Mouse (Mus musculus) heart, embryonic 14.5 days (tissue): ENCODE results near the gene Tnik. TPM values are rescaled to one million over a fixed set of nuclear protein-coding genes. Genes with fewer than 3 reads are reported as not detected.

Experiments used
- ATAC-seq: fragments of 200-750 bp; cut with Nextera tagmentation; 2 replicates; pipeline ENCODE4 v1.8.0; 2017; ENCODE audit warnings: low read depth, moderate TSS enrichment; ENCODE audit not compliant: insufficient number of reproducible peaks, insufficient read depth, low FRiP score
- H3K27ac ChIP-seq, 2 experiments: fragments of 200-500 bp in 1 of 2; fragments of 300-500 bp in 1 of 2; sonication (generic) in 1 of 2; replicated peaks in 1 of 2; 2 replicates each; pipeline ENCODE4 v1.5.1; 2012 to 2014; ENCODE audit warnings: low read depth in 2 of 2, low read length in 2 of 2, control low read depth in 1 of 2, mild to moderate bottlenecking in 1 of 2, mixed read lengths in 1 of 2; ENCODE audit not compliant: control insufficient read depth in 1 of 2, insufficient read depth in 1 of 2
- H3K27me3 ChIP-seq: fragments of 300-500 bp; sonication (generic); 2 replicates; pipeline ENCODE4 v1.6.1; 2014; ENCODE audit warnings: mild to moderate bottlenecking, low read length, control low read depth; ENCODE audit not compliant: control insufficient read depth, insufficient read depth
- H3K36me3 ChIP-seq: fragments of 300-500 bp; sonication (generic); 2 replicates; pipeline ENCODE4 v1.6.1; 2014; ENCODE audit warnings: mild to moderate bottlenecking, control low read depth, low read length, mixed read lengths; ENCODE audit not compliant: control insufficient read depth, insufficient read depth
- H3K4me1 ChIP-seq, 2 experiments: fragments of 200-500 bp in 1 of 2; fragments of 300-500 bp in 1 of 2; sonication (generic) in 1 of 2; 2 replicates each; pipeline ENCODE4 v1.6.1; 2012 to 2014; ENCODE audit warnings: low read length in 2 of 2, control low read depth in 1 of 2, mixed read lengths in 1 of 2; ENCODE audit not compliant: control insufficient read depth in 2 of 2, insufficient read depth in 2 of 2
- H3K4me2 ChIP-seq: fragments of 300-500 bp; sonication (generic); 2 replicates; pipeline ENCODE4 v1.6.1; 2014; ENCODE audit warnings: mild to moderate bottlenecking, low read length
- H3K4me3 ChIP-seq, 2 experiments: fragments of 200-500 bp in 1 of 2; fragments of 300-500 bp in 1 of 2; sonication (generic) in 1 of 2; 2 replicates each; pipeline ENCODE4 v1.5.1; 2012 to 2014; ENCODE audit warnings: low read length in 2 of 2, mild to moderate bottlenecking in 2 of 2, control low read depth in 1 of 2, low read depth in 1 of 2, moderate library complexity in 1 of 2; ENCODE audit not compliant: control insufficient read depth in 1 of 2, insufficient read depth in 1 of 2
- H3K9ac ChIP-seq: fragments of 300-500 bp; sonication (generic); 2 replicates; pipeline ENCODE4 v1.6.1; 2014; ENCODE audit warnings: mild to moderate bottlenecking, low read length
- H3K9me3 ChIP-seq: fragments of 300-500 bp; sonication (generic); 2 replicates; pipeline ENCODE4 v1.6.1; 2016; ENCODE audit warnings: low read length, control low read depth; ENCODE audit not compliant: control insufficient read depth
- WGBS: fragments of 180-500 bp; shearing (Covaris S2); extraction: QIAGEN DNeasy Blood & Tissue Kit; methylation state at CpG from one replicate; pipeline ENCODE4 v1.1.7; 2014; 5-methylcytosine and 5-hydroxymethylcytosine counted together
- polyA plus RNA-seq: library from polyadenylated mRNA; unstranded; fragments of >200 nt; fragmentation: Nextera tagmentation; extraction: Ambion mirVana; gene quantifications from 2 replicates; pipeline ENCODE4 v1.2.1, GENCODE M21; 2014

Gene Tnik
- polyA plus RNA-seq, 1 experiment from 2014 or later: 13.7 TPM

GRCm38 (mm10) chr3:28410269-28410668 lies 147.3 kb downstream of the Tnik start:
- 71% methylated on average over 3 of the region's 3 CpGs for WGBS
- H3K9me3 ChIP-seq: no peaks in the 10 kb centered on the region
- H3K4me1 ChIP-seq: peaks cover 5 to 6% of the 10 kb centered on the region in 2 experiments; a peak in 3 of 4 replicates
- H3K9ac ChIP-seq: no peak overlapping the region
- H3K27me3 ChIP-seq: no peaks in the 10 kb centered on the region
- H3K4me2 ChIP-seq: no peak overlapping the region
- H3K36me3 ChIP-seq: no peaks in the 10 kb centered on the region
- no peak overlapping the region for H3K27ac ChIP-seq
- no peak overlapping the region for H3K4me3 ChIP-seq
- ATAC-seq: no peak

DNA sequence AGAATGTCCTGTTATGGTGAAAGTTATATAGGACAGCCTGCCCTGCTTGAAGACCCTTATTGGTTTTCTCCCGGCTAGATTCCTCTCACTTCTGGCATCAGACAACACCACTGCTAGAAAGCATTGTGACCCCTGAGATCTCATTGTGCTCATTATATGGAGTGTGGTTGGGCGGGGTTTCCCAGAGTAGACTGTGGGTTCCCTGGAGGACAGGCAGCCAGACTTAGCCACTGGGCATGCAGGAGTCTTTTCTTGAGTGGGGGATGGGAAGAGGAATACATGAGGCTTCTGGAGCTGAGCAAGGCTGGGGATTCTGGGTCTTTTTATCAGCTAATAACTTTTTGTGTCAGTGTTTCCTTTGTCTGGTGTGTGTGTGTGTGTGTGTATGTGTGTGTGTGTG lies 153.0 kb downstream of the Tnik start:
- Histone ChIP-seq H3K9ac (no peak overlapping the region), H3K27me3 (no peaks in the 10 kb centered on the region), H3K36me3 (no peaks in the 10 kb centered on the region), H3K4me2 (no peak overlapping the region), H3K4me3 (no peak overlapping the region), H3K27ac (no peak overlapping the region), H3K9me3 (no peaks in the 10 kb centered on the region), H3K4me1 (peaks cover under 1 to 14% of the 10 kb centered on the region in 2 experiments; a peak in 3 of 4 replicates)
- no peak for ATAC-seq
- 45% methylated on average over 2 of the region's 2 CpGs for WGBS

DNA sequence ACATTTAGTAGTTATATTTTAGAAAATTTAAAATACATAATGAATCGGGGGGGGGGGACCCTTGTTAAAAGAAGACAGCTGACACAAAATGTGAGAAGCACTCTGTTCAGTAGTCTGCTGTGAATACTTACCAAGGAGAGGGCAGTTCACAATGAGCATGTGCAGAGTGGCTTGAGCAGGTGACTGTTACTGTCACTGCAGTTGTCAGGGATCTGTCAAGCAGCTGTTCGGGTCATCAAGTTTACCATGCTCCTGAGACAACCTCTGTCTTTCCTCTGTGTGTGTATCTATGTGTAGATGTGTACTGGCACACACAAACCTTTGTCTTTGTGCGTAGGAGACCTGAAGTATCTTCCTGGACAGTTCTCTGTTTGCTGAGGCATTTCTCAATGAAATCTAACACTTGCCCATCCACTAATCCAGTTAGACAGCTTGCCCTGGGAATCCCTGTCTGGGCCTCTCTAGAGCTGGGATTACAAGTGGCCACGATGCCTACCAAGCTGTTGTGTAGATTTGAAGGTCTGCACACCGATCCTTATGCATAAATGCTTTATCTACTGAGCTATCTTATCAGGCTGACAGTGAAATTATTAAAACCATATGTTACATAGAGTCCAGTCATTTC lies 154.2 kb downstream of the Tnik start:
- Histone ChIP-seq H3K27ac (no peak overlapping the region), H3K4me1 (peaks cover 0 to 16% of the 10 kb centered on the region in 2 experiments; a peak in 2 of 4 replicates), H3K9me3 (no peaks in the 10 kb centered on the region), H3K4me2 (no peak overlapping the region), H3K4me3 (no peak overlapping the region), H3K36me3 (no peaks in the 10 kb centered on the region), H3K9ac (no peak overlapping the region), H3K27me3 (no peaks in the 10 kb centered on the region)
- WGBS: 62% methylated on average over 5 of the region's 5 CpGs
- no peak for ATAC-seq

GRCm38 (mm10) chr3:28420194-28420593 lies 157.2 kb downstream of the Tnik start:
- Histone ChIP-seq H3K27ac (peak overlapping the region; percentile 21 to 61; a peak in 3 of 4 replicates), H3K4me3 (no peak overlapping the region), H3K27me3 (no peaks in the 10 kb centered on the region), H3K9ac (no peak overlapping the region), H3K4me2 (no peak overlapping the region; the same call in 1 of the 2 replicates), H3K36me3 (no peaks in the 10 kb centered on the region), H3K9me3 (no peaks in the 10 kb centered on the region), H3K4me1 (peaks cover 0 to 16% of the 10 kb centered on the region in 2 experiments; a peak in 2 of 4 replicates)
- peak; percentile 54; the same call in 1 of the 2 replicates for ATAC-seq
- 44% methylated on average over 6 of the region's 6 CpGs for WGBS

DNA sequence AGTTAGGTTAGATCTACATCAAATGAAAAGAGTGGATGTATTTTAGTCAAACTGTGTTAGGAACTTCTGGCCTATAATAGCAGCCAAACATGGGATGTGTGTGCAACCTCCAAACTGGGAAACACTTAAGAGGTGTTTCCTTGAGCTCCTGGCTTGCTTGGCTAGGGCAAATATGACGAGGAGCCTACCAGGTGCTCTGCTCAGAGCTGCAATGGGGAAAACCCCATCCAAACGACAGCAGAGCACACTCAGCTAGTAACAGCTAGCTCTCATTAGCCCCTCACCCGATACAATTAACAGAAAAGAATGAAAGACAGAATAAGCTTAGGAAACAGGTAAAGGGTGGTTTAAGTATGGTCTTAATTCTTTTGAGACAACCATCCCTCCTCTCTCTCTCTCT lies 157.7 kb downstream of the Tnik start:
- H3K27ac ChIP-seq: peak overlapping the region; percentile 21 to 61; a peak in 3 of 4 replicates

GRCm38 (mm10) chr3:28421798-28422197 lies 158.8 kb downstream of the Tnik start:
- no peaks in the 10 kb centered on the region for H3K9me3 ChIP-seq
- H3K36me3 ChIP-seq: no peaks in the 10 kb centered on the region
- no peak for ATAC-seq
- 87% methylated on average over 6 of the region's 6 CpGs for WGBS
- no peaks in the 10 kb centered on the region for H3K27me3 ChIP-seq
- H3K4me3 ChIP-seq: no peak overlapping the region
- H3K9ac ChIP-seq: no peak overlapping the region
- H3K4me1 ChIP-seq: peaks cover 0 to 13% of the 10 kb centered on the region in 2 experiments; a peak in 2 of 4 replicates
- no peak overlapping the region for H3K4me2 ChIP-seq
- no peak overlapping the region for H3K27ac ChIP-seq

More for the DNA sequence above, 157.7 kb downstream of the Tnik start:
- Histone ChIP-seq H3K4me2 (no peak overlapping the region; the same call in 1 of the 2 replicates), H3K4me3 (no peak overlapping the region), H3K36me3 (no peaks in the 10 kb centered on the region), H3K4me1 (peaks cover 0 to 18% of the 10 kb centered on the region in 2 experiments; a peak in 2 of 4 replicates), H3K9ac (no peak overlapping the region), H3K9me3 (no peaks in the 10 kb centered on the region), H3K27me3 (no peaks in the 10 kb centered on the region)
- no peak for ATAC-seq
- 49% methylated on average over 3 of the region's 3 CpGs for WGBS

- Histone ChIP-seq H3K9ac (no peak overlapping the region), H3K4me1 (peaks cover 0 to 13% of the 10 kb centered on the region in 2 experiments; a peak in 2 of 4 replicates), H3K4me3 (no peak overlapping the region), H3K36me3 (no peaks in the 10 kb centered on the region), H3K4me2 (no peak overlapping the region), H3K9me3 (no peaks in the 10 kb centered on the region), H3K27ac (no peak overlapping the region), H3K27me3 (no peaks in the 10 kb centered on the region)
- 85% methylated on average over 1 of the region's 1 CpGs for WGBS
- no peak for ATAC-seq
Measured at GRCm38 (mm10) chr3:28422221-28422620, 159.2 kb downstream of the Tnik start.

DNA sequence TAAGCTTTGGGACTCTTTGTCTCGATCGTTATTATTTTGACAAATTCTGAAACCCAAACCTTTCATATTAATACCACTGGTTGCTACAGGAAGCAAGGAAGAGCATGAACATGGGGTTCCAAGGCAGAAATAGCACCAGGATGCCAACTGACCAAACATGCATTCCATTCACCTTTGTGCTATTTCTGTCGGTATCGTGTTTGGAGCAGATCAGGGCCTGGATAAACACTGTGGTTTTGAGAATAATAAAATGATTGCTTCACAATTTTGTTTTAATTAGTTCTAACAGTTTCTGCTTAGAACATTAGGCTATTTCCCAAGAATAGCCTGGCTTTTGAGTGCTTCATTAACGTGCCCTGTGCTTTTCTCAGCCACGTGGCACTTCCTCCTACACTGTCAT lies 162.9 kb downstream of the Tnik start:
- Histone ChIP-seq H3K9ac (no peak overlapping the region), H3K27me3 (no peaks in the 10 kb centered on the region), H3K36me3 (no peaks in the 10 kb centered on the region), H3K4me2 (no peak overlapping the region), H3K9me3 (no peaks in the 10 kb centered on the region), H3K4me1 (peaks cover 2 to 13% of the 10 kb centered on the region in 2 experiments), H3K4me3 (no peak overlapping the region), H3K27ac (no peak overlapping the region)
- 57% methylated on average over 6 of the region's 6 CpGs for whole genome bisulfite sequencing
- ATAC-seq: no peak
